Mouse (Mus musculus) ES-Bruce4 (cell line): ENCODE results near the gene Kcnip1. TPM values are rescaled to one million over a fixed set of nuclear protein-coding genes. Genes with fewer than 3 reads are reported as not detected.

Experiments used
- H3K27ac ChIP-seq: 2 replicates; pipeline ENCODE4 v1.5.1; 2012; ENCODE audit warnings: low read length, inconsistent platforms; ENCODE audit not compliant: insufficient read depth
- H3K27me3 ChIP-seq: 2 replicates; pipeline ENCODE4 v1.6.1; 2012; ENCODE audit warnings: mild to moderate bottlenecking, low read length, inconsistent platforms; ENCODE audit not compliant: control insufficient read depth, poor library complexity, insufficient read depth, severe bottlenecking
- H3K36me3 ChIP-seq: 2 replicates; pipeline ENCODE4 v1.6.1; 2012; ENCODE audit warnings: inconsistent platforms, mild to moderate bottlenecking, low read length, moderate library complexity; ENCODE audit not compliant: control insufficient read depth, poor library complexity, insufficient read depth, severe bottlenecking
- H3K4me1 ChIP-seq: one replicate; pipeline ENCODE4 v1.8.1; 2011; ENCODE audit warnings: low read length; ENCODE audit not compliant: control insufficient read depth, insufficient read depth
- H3K4me3 ChIP-seq: 2 replicates; pipeline ENCODE4 v1.5.1; 2011; ENCODE audit warnings: low read depth, mild to moderate bottlenecking, low read length
- H3K9ac ChIP-seq: 2 replicates; pipeline ENCODE4 v1.6.1; 2012; ENCODE audit warnings: low read depth, mild to moderate bottlenecking, inconsistent platforms; ENCODE audit not compliant: poor library complexity, severe bottlenecking
- H3K9me3 ChIP-seq: replicated peaks from 2 replicates; pipeline ENCODE4 v1.6.1; 2012; ENCODE audit warnings: mild to moderate bottlenecking, low read length, inconsistent platforms; ENCODE audit not compliant: control insufficient read depth, poor library complexity, insufficient read depth, severe bottlenecking
- CTCF ChIP-seq: IDR thresholded peaks from one replicate; pipeline ENCODE4 v1.8.1; 2011; ENCODE audit warnings: low read depth, low read length
- EP300 ChIP-seq: IDR thresholded peaks from 2 replicates; pipeline ENCODE4 v1.6.1; 2011; ENCODE audit warnings: low read depth, low read length; ENCODE audit not compliant: insufficient read depth
- POLR2A ChIP-seq: IDR thresholded peaks from one replicate; pipeline ENCODE4 v1.8.1; 2011; ENCODE audit warnings: low read length; ENCODE audit not compliant: insufficient read depth
- polyA plus RNA-seq: library from polyadenylated mRNA; stranded (reverse); fragments of >200 nt; gene quantifications from 2 replicates; pipeline ENCODE4 v1.2.4, GENCODE M21; 2011; ENCODE audit warnings: low read depth; ENCODE audit not compliant: missing spikeins, insufficient read depth, insufficient read length

The Kcnip1 gene
- polyA plus RNA-seq, 1 experiment: not detected

GRCm38 (mm10) chr11:33974341-33975040 is 18.5 kb downstream of the Kcnip1 start:
- Histone ChIP-seq H3K4me3 (no peak overlapping the region), H3K36me3 (no peaks in the 10 kb centered on the region), H3K27me3 (peaks cover 2% of the 10 kb centered on the region; the same call in 1 of the 2 replicates), H3K4me1 (no peaks in the 10 kb centered on the region), H3K27ac (no peak overlapping the region), H3K9me3 (no peaks in the 10 kb centered on the region), H3K9ac (no peak overlapping the region)
- no peak for TF ChIP-seq EP300
- TF ChIP-seq POLR2A: no peak
- TF ChIP-seq CTCF: no peak

GRCm38 (mm10) chr11:33972114-33972513 is 20.8 kb downstream of the Kcnip1 start:
- H3K9me3 ChIP-seq: no peaks in the 10 kb centered on the region
- no peak overlapping the region for H3K4me3 ChIP-seq
- H3K9ac ChIP-seq: no peak overlapping the region
- no peaks in the 10 kb centered on the region for H3K4me1 ChIP-seq
- no peak overlapping the region for H3K27ac ChIP-seq
- TF ChIP-seq CTCF (no peak), EP300 (no peak), POLR2A (no peak)
- peaks cover 2% of the 10 kb centered on the region; the same call in 1 of the 2 replicates for H3K27me3 ChIP-seq
- H3K36me3 ChIP-seq: no peaks in the 10 kb centered on the region

GRCm38 (mm10) chr11:33969199-33969598 is 23.8 kb downstream of the Kcnip1 start:
- Histone ChIP-seq H3K9ac (no peak overlapping the region), H3K9me3 (no peaks in the 10 kb centered on the region), H3K27me3 (no peaks in the 10 kb centered on the region), H3K27ac (no peak overlapping the region), H3K4me1 (no peaks in the 10 kb centered on the region), H3K36me3 (no peaks in the 10 kb centered on the region), H3K4me3 (no peak overlapping the region)
- TF ChIP-seq CTCF (no peak), POLR2A (no peak), EP300 (no peak)

GRCm38 (mm10) chr11:33967708-33968107 is 25.2 kb downstream of the Kcnip1 start:
- H3K9me3 ChIP-seq: no peaks in the 10 kb centered on the region
- H3K27me3 ChIP-seq: no peaks in the 10 kb centered on the region
- TF ChIP-seq EP300 (no peak), POLR2A (no peak)
- H3K4me3 ChIP-seq: no peak overlapping the region
- no peak overlapping the region for H3K9ac ChIP-seq
- H3K27ac ChIP-seq: no peak overlapping the region
- H3K36me3 ChIP-seq: no peaks in the 10 kb centered on the region
- no peaks in the 10 kb centered on the region for H3K4me1 ChIP-seq

GRCm38 (mm10) chr11:33965380-33965779 is 27.6 kb downstream of the Kcnip1 start:
- Histone ChIP-seq H3K4me1 (no peaks in the 10 kb centered on the region), H3K36me3 (no peaks in the 10 kb centered on the region), H3K4me3 (no peak overlapping the region), H3K9me3 (no peaks in the 10 kb centered on the region), H3K27ac (no peak overlapping the region), H3K27me3 (no peaks in the 10 kb centered on the region), H3K9ac (no peak overlapping the region)
- TF ChIP-seq POLR2A (no peak), CTCF (no peak), EP300 (no peak)

DNA sequence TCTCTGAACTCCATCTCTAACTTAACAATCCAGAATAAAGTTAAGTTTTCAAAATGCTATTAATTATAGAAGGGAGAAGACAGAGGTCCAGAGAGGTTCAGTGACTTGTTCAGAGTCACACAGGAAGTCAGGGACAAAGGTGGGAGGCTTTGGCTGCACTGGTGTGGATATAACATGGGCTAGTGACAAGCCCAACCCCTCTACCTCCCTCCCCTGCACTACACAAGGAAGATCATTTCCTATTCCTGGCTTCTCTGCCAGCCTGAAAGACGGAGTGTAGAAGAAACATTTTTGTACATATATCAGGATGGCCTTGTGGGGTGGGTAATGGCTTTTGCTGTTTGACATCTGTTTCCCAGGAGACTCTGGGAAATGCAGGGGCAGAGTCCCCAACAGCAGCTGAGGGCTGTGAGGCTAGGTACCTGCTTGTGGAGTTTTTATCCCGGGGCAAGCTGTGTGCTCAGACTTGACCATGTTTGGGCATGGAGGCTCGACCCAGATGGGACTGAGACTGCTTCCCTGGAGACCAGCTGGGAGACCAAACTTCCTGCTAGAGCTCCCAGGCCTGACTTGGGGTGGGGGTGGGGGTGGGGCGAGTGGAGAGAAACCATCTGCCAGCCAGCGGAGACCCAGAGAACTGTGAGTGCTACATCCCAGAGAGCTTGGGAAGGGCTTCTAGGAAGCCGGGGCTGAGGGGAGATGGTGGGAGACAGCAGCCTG is 30.1 kb downstream of the Kcnip1 start, which contains the start of gene Kcnmb1:
Kcnmb1 (plus strand) TSS at position 326 of the 720 bp plus-strand sequence.
- no peak within 1 kb of the TSS for H3K9ac ChIP-seq
- H3K9me3 ChIP-seq: no peaks in the 10 kb centered on the region
- H3K27ac ChIP-seq: no peak within 1 kb of the TSS
- TF ChIP-seq EP300: no peak
- no peaks in the 10 kb centered on the region for H3K4me1 ChIP-seq
- no peak within 1 kb of the TSS for H3K4me3 ChIP-seq
- H3K36me3 ChIP-seq: no peaks in the 10 kb centered on the region
- no peaks in the 10 kb centered on the region for H3K27me3 ChIP-seq
